Mouse (Mus musculus) R1 (cell line): ENCODE measurements at regions not wholly inside any gene's neighbourhood (a gene's known extent, or its start where the extent isn't known, plus 50 kb on each side); places are given as distances from the start of the nearest gene placed in this dataset.

Experiments used
- DNase-seq: peaks from one replicate; pipeline ENCODE4 v3.0.0-alpha.2; 2018; ENCODE audit warnings: low read depth, low spot score

DNA sequence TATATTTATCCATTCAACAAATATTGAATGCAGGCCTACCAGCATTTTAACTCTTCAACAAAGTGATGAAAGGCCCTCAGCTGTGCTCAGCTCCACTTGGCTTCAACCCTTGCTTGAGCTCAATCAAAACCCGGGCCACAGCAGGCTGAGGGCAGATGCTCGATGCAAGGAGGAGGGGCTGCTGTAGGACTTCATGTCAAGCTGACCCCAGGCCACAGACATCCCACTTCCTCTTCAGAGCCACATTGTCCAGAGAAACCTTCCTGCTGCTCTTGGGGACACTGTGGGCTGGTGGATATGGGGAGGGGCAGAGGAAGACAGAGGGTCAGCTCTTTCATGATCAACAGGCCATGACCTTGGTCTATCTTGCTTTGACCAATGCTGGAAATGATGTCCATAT, 299.7 kb downstream of the Bcl11a start:
- DNase-seq, result no peak

DNA sequence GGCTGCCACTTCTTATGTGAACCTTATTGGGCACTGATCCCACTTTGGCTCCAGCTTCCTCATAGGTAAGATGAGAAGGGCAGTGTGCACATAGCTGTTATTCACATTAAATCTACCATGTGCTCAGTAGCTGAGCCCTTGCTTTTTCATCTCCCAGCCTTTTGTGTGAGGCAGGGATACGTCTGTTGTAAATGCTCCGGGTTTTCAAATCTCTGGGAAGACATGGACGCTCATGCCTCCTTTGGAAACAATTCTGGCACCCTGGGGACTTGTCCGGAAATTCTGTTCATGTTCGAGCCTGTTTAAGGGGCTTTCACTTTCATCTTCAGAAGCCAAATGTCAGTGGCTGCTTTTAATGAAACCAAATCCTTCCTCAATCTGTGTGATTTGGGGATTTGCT, 312.7 kb downstream of the Bcl11a start:
- no peak for DNase-seq

DNA sequence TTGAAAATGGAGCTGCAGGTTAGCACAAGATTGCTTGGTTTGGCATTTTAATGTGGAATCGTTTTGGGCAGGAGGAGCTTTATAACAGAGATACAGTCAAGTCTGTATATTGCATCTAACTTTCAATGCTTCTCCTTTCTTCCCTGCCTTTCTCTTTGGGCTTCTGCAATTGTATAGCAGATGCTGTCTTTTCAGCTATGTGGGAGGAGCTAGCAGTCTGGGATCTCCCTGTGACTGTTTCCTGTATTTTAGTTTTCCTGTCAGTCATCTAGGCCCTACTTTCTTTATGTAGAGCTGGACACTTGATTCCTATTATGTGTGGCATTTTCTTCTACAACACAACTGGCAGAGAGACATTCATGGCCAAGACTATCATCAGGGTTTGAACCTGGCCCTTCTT, 313.5 kb downstream of the Bcl11a start:
- DNase-seq, result no peak

DNA sequence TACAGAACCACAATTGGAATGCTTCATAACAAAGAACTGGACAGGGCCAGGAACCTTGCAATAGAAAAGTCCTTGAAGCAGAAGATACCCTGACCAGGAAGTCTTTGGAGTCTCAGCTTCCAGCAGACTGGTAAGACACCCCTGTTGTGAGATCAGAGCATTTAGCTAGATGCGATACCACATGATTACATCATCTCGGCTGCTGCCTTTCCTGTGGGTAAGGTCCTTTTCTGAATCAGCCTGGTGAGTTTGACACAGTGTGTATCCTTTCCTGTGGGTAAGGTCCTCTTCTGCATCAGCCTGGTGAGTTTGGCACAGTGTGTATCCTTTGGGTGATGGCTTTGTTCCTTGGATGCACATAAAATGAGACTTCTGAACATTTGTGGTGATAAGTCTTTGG, 317.6 kb downstream of the Bcl11a start:
- no peak for DNase-seq

DNA sequence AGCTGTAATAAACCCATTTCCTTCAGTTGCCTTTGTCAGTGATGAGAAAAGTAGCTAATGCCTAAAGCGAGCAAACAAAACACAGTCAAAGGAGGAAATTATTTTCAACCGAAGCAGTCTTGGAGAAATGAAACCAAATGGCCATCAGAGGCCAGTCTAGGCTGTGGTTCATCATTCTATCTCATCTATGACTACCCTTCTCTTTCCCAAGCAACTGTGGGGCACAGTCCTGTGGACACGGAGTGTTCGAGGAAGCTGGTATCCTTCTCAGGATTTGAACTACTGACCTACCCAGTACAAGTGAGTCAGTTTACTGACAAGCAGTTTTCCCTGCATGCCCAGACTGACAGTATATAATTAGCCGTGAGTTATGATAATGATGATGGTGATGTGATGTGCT, 319.1 kb downstream of the Bcl11a start:
- DNase-seq, result no peak

DNA sequence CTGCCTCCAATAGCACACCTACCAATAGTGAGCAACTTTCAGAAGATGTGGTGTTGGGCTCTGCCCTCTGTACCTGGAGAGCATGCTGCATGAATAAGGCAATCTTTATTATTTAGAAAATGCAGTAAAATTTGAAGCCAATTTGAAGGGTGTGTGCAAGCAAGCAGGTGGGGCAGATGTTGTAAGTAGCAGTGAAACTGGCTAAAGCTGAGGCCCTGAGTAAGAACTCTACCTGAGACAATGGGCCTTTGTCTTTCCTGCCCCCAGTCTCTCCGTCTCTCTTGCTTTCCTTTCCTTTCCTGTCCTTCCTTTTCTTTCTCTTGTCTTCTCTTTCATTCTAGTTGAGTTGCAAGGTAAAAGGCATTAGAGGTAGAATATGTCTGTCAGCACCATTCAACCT, 319.9 kb downstream of the Bcl11a start:
- no peak for DNase-seq

DNA sequence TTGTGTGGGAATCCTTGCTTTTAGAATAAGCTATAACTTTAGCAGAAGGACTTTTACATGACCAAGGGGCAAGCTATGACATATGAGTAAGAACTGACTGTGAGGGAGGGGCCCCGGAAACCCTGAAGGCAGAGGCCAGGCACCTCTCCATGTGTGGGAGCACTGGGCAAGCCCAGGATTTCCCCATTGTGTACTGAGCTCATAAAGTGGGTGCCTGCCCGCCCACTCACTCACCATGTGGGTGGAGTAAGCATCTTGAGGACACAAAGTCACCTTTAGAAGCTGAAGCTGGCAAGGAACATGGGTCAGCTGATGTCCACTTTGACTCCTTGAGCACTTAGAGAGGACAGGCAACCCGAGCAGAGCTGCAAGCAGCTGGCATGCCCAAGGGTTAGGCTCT, 323.3 kb downstream of the Bcl11a start:
- DNase-seq, result no peak

DNA sequence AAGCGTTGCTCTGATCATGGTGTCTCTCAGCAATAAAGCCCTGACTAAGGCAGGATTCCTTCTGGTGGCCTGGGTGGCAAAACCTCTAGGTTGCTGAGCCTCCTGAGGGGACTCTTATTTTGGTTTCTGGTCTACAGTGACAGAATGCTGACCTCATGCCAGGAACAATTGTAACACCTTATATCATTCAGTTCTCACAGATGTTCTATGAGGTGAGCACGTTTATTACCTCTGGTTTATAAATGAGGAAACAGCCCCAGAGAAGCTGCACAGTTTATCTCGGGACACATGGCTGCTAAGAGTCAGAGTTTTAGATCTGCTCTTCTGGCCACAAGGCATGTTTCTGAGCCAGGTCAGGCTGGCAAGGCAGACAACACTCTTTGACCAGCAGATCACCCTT, 324.3 kb downstream of the Bcl11a start:
- no peak for DNase-seq

DNA sequence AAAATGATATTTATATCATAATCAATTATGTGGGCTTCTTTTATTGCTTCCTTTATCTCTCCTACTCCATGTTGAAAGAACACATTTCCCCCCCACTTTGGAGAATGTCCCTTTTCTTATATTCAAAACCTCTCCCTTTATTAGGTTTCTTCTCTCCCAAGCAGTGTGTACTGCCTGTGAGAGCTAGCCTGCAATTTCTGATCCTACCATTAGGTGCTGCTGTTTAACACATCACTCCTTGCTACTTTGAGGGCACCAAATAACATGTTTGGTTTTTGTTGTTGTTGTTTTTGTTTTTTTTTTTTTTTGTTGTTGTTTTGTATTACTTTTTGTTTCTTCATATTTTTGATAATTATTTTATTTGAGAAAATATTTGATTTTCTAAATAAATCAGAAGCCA, 336.9 kb downstream of the Bcl11a start:
- DNase-seq, result peak; percentile 41

DNA sequence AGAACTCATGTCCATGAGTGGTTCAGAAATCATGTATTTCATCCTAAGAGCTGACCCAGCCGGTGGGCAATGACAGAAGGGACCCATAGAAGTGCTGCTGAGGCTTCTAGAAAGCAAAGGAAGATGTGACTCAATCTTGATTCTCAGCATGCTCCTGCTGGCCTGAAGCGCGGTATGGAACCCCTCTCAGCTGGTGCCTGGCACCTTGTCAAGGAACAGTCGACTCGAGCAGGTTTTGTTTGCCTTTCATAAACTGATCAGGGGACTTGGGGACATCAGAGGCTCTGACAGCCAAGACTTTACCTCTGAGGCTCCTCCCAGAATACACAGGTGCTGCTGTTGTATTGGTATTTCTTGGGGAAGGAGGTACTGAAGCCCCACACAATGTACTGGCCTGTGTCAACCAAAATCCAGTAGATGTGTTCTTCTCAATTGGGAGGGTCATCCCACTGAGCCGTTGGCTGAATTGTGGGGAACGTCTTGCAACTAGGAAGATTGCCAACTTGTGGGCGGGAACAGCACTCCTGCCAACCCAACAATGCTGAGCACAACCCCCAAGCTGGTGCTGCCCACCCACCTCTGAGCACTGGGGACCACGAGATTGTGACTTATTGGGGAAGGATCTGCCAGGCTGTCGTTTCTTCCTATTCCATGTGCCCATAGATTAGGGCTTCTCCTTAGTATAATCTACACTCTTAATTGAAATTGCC, 344.4 kb downstream of the Bcl11a start:
- no peak for DNase-seq

DNA sequence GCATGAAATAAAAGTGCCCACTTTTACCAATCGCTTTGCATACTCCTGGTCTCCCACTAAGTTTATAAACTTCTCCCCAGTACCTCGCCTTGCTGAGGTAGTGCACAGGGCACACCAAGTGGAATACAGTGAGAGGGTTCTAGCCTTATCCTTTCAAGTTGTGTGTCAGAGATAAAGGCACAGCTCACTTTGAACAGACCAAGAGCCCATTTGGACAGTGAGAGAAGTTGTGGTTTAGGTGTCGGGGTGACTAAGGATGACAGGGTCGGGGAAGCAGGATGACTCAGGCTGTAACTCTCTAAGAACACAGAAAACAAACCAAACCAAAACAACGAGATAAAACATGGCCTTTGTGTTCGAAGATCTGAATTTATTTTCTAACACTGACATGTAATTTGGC, 345.4 kb downstream of the Bcl11a start:
- no peak for DNase-seq

DNA sequence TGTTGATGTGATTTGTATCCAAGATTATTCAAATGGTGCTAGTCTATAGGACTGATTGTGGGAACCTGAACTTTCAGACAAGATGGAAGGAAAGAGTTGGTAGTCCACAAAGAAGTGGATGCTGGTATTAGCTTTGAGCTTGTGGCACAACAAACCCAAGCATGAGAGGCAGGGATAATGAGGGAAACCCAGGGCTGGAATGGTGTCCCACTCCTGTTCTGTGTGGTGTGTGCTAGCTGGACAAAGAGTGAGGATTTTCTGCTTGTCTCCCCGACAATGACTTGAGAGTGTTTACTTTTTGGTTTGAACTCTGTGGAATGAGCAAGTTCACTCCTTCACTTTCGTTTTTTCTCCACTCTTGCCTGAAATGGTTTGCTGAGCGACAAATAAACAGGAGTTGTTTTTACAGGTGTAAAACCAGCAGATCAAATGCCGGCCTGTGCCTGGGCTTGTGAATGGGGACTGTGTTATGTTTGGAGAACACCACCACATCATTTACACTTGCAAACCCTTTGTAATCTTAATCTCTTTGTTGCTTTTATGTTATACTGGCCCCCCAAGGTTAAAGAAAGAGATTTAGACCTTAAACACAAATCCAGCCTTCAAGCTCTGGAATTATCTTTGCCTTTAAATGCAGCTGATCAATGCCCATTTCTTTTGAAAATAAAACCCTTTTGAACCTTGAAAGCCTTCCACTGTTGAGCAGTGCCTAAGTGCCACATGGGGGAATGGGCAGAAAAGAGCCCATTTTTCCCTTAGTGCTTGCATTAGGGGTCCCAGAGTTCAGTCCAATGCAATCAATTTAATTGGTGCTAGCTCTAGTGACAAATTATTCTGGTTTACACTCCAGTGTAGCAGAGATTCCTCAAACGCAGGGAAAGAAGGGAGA, 349.4 kb downstream of the Bcl11a start:
- peak; percentile 4 for DNase-seq

DNA sequence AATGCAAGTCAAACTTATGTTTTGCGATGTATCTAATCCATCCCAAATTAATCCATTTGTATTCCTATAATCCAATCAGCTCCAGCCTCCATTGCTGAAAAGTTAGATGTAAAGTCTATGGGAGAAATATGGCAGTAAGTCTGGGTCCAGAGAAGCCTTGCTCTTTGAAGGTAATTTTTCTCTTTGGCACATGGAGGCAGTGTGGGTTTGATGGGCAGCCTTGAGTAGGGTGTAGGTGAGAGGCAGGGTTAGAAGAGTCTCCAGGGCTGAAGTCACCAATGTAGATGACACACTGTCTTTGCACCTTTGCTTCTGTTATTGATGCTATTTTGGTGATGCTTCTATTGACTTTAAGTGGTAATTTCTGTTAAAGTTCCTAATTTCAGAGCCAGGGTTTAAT, 370.8 kb downstream of the Bcl11a start:
- DNase-seq, result no peak

DNA sequence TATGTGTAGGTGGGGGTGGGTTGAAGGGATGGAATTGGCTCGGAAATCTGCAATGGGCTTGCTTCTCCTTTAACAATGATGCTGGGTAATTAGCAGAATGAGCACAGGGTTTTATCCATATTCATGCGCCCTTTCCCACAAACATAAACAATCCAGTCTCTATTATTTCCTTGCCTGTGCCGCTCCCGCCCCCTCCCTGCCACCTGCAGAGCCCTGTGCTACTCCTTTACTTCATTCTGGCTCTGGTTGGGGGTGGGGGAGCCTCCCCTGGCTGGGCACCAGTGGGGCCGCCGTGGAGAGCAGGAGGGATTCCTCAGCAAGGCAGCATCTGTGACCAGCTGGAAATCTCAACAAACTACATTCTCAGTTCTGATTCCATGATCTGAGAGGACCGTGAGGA, 374.4 kb downstream of the Bcl11a start:
- no peak for DNase-seq

DNA sequence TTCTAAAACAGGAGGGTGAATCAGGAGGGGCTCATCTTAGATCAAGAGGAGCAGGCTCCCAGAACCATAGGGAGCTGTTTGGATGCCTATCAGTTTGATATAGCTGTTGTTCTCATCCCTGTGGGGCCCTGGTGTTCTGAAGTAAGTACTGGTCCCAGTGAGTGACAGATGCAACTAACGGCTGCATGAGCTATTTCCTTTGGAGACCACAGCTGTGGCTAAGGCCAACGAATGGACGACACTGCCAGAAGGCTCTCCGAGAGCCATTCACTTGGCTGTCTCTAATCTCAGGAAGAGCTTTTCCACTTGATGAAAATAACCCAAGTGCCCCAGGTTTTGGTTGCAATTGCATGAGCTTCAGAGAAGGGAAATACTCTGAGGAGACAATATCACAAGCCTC, 386.8 kb downstream of the Bcl11a start:
- no peak for DNase-seq

DNA sequence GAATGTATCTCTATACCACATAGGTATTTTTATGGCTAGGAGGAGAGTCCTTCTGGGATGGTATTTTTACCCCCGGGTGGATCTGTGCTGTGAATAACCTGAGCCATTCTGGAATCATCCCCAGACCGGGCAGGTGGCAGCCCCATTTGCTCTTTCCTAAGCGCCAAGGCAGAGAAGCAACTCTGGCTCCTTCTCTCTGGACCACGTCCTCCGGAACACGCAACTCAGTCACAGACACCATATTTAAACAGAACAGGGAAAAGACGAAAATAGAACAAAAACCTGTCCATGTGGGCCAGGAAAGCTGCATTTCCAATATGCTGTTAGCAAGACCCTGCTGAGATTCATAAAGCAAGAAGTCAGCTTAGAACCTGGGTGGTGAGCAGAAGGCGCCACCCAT, 389.6 kb downstream of the Bcl11a start:
- DNase-seq, result no peak

DNA sequence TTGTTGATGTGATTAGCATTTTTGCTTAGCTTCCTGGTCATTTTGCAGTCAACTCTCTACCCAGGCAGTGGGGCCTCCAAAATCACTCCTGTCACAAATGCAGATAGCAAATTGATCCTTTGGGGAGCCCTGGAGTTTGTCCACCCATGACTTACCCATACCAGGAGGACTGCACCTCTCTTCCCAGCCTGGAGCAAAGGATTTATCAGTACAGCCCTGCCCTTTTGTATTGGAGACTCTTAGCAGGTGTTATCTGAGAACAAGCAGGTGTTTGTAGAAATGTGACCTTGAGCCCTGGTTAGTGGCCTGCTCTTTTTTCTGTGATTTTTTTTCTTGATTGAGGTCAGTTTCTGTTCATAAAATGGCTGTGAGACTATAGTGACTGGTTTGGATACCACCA, 392.6 kb downstream of the Bcl11a start:
- DNase-seq, result no peak

DNA sequence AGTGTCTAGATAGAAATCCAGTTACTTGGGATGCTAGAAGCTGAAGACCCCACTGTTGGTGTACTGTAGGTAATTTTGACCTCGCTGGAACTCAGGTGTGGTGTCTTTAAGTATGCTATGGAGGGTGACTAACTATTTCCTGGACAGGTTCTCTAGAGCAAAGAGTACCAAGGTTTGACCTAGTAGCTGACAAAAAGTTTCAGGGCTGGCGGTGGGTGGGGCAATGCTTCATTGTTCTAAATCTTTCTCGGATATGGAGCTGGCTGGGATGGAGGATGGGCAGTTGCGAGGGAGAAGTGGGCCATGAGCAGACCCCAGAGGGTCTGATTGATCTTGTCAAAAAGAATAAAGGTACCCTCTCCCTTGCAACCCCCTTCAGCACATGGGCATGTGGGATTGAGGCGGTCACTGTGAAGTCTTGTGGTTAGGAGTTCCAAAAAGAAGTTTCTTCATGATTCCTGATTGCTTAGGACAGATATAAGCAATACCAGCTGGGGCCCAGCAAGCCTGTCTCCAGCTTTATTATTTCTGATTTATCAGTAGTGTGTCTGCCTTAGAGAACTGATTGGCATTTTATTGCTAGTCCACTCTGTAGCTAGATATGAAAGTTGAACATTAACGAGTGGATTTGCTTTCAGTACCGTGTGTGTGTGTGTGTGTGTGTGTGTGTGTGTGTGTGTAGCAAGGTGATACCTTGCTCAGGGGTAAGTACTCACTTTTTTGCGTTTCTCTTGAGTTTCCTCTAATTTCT, 394.9 kb downstream of the Bcl11a start:
- no peak for DNase-seq

DNA sequence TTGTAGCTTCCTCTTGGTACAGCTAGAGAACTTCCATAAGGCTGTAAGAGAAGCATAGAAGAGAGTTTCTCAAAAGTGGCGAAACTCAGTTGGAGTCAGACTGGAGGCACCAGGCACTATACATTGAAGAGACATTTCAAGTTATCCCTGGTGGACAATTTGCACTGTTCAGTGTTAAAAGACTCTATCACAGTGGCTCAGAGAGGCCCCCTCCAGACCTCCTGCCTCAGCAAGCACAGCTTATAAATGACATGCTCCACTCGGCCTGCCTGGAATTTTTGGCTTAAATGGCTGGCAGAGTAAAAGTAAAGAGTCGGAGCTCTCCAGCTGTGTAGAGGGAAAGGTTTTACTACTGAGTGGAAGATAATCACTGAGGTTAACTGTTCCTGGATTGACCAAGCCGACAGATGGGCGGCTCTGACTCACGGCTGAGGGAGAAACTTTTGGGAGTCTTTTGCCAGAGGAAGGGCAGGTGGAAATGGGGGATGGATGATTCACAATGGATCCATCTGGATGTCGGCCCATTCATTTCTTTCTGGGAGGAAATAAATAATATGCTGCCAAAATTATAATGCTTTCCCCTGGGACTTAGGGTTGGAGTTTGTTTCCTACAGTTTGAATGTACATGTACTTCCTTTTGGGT, 395.6 kb downstream of the Bcl11a start:
- peak; percentile 16 for DNase-seq

DNA sequence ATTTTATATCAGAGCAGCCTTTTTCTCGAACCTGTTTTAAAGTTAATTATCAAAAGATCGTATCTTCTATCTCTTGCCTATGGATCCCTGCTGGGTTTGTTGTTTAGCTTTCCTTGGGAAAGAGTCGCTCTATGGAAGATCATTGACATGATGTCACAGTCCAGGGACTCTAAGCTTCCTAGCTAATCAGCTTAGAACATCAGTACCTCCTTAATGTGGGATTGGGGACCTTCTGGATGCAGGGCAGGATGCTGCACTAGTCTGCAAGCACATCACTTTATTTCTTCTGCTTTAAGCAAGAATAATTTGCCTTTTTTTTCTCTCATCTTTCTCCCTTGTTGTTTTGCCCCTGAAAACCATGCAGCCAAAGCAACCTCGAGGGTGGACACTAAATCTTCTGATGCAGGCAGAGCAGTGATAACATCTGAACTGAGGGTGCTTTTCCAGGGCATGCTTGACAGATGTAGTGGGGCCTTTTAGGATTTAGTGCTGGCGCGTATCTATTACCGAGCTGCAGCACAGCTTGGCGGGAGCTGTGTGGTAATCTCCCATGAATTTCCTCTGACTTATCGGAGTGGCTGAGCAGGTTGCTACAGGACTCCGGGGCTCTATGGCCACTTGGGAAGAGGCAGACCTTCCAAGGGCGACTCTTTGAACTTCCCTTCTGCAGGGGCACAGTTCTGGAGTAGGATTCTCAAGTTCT, 425.0 kb downstream of the Bcl11a start:
- DNase-seq, result no peak

DNA sequence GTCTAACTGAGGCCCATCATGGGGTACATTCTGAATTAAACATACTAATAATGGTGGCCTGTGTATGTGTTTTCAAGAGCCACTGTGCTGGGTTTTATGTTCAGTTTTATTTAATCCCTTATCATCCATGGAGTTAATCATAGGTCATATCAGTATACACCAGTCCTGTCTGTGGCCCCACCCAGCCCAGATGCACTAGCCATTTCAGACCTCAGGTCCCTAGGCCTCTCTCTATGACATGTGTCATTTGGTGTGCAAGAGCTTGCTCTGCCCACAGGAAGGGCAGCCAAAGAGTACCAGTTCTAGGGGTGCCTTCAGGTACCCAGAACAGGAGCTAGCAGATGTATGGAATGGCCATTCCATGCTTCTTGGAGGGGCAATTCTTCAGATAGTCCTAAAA, 437.7 kb downstream of the Bcl11a start:
- no peak for DNase-seq
